Mouse (Mus musculus): Measurements from ENCODE around the gene Tm9sf4. TPM values are rescaled to one million over a fixed set of nuclear protein-coding genes. Genes with fewer than 3 reads are reported as not detected.
A peak's percentile ranks its signal among the peaks of the same experiment; 100 is the strongest.

Tm9sf4 gene
- total RNA-seq, 4 experiments from 2014 or later: 93.5 to 116 (median 103) TPM

DNA sequence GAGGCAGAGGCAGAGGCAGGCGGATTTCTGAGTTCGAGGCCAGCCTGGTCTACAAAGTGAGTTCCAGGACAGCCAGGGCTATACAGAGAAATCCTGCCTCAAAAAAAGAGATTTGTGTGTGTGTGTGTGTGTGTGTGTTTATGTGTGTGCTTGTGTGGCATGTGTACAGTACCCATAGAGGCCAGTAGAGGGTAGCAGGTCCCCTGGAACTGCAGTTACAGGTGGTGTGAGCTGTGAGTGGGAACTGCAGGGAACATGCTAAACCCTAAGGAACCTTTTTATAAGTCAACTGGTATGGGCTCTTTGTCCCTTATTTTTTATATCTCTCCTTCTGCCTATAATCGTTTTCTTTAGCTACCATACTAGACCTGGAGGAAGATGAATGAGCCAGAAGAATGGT, 3.8 kb upstream of the Tm9sf4 start:
- DNase-seq (ENCODE audit: low spot score in 2 of 2): no peak

DNA sequence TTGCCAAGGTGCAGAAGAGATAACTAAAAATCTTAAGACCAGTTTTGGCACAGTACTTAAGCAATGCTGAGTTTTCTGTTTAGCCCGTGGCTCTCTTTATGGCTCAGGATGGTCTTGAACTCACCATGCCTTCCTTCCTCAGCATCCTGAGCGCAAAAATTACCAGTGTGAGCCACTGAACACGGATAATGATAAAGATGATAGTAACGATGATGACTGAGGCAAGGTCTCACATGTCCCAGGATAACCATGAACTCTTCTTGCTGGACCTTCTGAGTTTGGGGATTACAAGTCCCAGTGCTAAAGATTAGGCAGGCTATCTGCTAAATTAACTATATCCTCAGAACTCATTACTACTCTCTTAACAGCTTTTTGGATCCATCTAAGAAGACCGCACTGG, 970 bp upstream of the Tm9sf4 start:
- no peak for DNase-seq (ENCODE audit: low spot score in 2 of 2)

GRCm38 (mm10) chr2:153161684-153162080, 579 bp downstream of the Tm9sf4 start:
- no peak for DNase-seq (ENCODE audit: low spot score in 2 of 2)

GRCm38 (mm10) chr2:153167136-153167535, 6.0 kb downstream of the Tm9sf4 start:
- no peak for DNase-seq (ENCODE audit: low spot score in 2 of 2)

GRCm38 (mm10) chr2:153168134-153168820, 7.2 kb downstream of the Tm9sf4 start:
- no peak for DNase-seq (ENCODE audit: low spot score in 2 of 2)

GRCm38 (mm10) chr2:153170490-153171224, 9.6 kb downstream of the Tm9sf4 start:
- no peak for DNase-seq (ENCODE audit: low spot score in 2 of 2)

DNA sequence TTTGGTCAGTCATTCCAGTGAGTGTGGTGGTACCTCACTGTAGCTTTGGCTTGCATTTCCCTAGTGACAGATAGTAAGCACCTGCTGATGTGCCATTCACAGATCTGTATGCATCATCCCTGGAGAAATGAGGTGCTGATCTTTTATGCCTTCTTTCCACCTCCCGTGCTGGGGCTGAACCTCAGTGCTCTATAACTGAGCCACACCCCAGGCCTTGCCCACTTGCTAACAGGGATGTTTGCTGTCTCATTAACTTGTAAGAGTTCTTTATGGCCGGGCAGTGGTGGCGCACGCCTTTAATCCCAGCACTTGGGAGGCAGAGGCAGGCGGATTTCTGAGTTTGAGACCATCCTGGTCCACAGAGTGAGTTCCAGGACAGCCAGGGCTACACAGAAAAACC, 10.9 kb downstream of the Tm9sf4 start:
- no peak for DNase-seq (ENCODE audit: low spot score in 2 of 2)

DNA sequence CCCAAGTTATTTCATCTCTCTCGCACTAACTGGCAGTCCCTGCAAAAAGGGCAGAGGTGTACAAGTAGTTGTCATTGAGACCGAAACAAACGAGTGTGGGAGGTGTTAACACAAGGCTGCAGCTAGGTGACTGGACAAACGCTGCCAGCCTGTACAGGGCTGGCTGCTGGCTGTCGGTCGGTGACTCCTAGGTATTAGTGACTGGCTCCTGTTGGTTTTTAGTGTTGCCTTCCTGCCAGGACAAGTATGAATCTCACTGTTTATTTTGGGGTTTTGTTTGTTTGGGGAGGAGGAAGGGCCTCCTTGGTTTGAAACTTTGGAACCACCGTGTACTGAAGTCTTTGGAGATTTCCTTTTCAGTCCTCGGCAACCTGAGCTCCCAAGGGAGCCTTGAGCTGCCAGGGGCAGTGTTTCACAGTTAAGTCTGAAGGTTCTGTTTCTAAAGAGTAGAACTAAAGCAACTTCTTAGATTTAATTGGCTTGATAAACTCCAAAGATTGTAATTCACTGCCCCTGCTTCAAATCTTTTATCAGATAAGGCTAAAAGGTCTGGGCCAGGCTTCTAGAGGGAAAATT, 15.0 kb downstream of the Tm9sf4 start:
- no peak for DNase-seq (ENCODE audit: low spot score in 2 of 2)

- no peak for DNase-seq (ENCODE audit: low spot score in 2 of 2)
Measured at GRCm38 (mm10) chr2:153177188-153177587, 16.1 kb downstream of the Tm9sf4 start.

GRCm38 (mm10) chr2:153179126-153179860, 18.2 kb downstream of the Tm9sf4 start:
- no peak for DNase-seq (ENCODE audit: low spot score in 2 of 2)

GRCm38 (mm10) chr2:153179961-153180360, 18.9 kb downstream of the Tm9sf4 start:
- DNase-seq (ENCODE audit: low spot score in 2 of 2): no peak

DNA sequence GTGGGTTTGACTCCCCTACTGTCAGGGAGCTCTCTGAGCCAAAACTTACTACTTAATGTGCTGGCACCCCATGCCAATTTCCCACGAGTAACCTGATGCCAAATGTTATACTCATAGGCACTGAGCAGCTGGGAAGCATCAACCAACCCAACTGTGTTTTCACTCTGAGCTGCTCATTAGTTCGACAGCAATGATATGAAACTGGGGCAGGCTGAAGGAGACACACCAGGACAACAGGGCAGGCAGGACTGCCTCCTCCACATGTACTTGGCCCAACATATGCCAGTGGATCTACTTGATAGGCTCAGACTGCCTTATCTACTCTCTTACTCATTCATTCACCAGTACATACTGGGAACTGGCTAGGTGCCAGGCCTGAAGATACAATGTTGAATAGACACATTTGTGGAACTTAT, 25.1 kb downstream of the Tm9sf4 start:
- peak; percentile 74 to 86 for DNase-seq (ENCODE audit: low spot score in 2 of 2)

DNA sequence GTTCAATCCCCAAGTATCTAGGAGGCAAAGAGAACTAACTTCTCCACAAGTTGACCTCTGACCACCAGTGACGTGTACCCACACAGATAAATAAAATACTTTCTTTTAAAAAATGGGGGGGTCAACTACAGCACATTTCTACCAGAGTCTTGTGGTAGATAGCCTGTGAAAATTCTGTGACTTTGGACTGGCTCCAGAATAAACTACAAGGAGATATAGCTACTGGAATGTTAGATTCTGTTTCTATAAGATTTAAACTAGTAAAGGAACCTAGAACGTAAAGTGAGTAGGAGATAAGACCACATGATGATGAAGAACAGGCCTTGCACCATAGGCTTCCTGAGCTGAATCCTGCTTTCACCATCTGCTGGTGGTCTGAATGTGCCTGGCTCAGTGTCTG, 26.7 kb downstream of the Tm9sf4 start:
- no peak for DNase-seq (ENCODE audit: low spot score in 2 of 2)

DNA sequence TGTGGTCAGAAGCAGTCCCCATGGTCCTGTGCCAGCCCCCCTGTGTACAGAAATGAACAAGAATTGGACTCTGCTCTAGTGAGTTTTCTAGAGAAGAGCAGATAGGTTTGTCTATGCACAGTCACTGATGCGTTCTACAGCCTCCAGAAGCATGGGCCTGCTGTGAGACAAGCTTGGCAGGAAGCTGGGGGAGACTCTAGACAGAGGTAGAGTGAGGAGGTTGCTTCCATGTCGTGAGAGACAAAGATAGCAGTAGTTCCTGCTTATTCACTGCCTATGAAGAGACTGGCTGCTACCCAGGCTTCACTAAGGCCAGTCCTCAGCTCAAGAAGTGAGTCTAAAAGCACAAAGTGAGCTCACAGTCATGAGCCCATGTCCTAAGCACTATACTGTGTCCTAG, 30.1 kb downstream of the Tm9sf4 start:
- no peak for DNase-seq (ENCODE audit: low spot score in 2 of 2)

DNA sequence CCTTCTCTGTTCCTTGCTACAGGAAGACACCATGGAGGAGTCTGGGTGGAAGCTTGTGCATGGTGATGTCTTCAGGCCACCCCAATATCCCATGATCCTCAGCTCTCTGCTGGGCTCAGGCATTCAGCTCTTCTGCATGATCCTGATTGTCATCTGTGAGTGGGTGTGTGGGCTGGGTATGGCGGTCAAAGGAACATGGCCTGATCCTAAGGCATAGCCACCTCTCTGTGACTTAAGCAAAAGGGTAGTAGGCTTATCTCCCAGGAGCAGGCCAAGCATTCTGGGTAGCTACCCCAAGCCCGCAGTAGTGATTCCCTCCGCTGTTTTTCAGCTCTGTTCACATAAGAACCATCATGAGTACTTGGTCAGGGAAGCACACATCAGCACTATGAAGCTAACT, 33.2 kb downstream of the Tm9sf4 start:
- DNase-seq (ENCODE audit: low spot score in 2 of 2): no peak

GRCm38 (mm10) chr2:153198485-153198884, 37.4 kb downstream of the Tm9sf4 start:
- no peak for DNase-seq (ENCODE audit: low spot score in 2 of 2)

GRCm38 (mm10) chr2:153199114-153199513, 38.0 kb downstream of the Tm9sf4 start:
- DNase-seq (ENCODE audit: low spot score in 2 of 2): no peak

DNA sequence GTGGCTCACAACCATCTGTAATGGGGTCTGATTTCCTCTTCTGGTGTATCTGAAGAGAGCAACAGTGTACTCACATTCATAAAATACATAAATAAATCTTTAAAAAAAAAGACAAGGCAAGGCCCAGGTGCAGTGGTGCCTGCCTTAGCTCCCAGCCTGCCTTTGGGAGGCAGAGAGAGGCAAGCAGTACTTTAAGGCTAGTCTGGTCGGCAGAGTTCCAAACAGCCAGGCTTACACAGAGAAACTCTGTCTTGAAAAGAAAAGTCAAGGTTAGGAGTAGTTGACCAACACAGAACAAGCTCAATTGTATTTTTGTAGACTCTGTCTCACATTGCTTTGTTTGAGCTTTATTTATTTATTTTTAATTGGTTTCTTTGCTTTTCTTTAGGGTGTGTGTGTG, 41.7 kb downstream of the Tm9sf4 start:
- no peak for DNase-seq (ENCODE audit: low spot score in 2 of 2)

DNA sequence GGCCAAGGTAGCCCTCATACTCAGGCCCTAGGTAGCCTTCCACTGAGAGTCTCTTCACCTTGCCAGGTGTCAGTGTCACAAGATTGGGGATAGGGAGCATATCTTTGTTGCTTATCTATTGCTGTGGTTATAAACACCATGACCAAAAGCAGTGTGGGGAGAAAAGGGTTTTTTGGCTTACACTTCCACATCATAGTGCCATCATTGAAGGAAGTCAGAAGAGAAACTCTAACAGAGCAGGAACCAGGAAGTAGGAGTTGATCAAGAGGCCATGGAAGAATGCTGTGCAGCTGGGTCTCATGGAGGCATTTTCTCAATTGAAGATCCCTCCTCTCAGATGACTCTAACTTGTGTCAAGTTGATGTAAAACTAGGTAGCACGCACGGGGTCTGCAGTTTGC, 47.0 kb downstream of the Tm9sf4 start:
- DNase-seq (ENCODE audit: low spot score in 2 of 2): no peak

GRCm38 (mm10) chr2:153209286-153209685, 48.2 kb downstream of the Tm9sf4 start:
- DNase-seq (ENCODE audit: low spot score in 2 of 2): no peak

DNA sequence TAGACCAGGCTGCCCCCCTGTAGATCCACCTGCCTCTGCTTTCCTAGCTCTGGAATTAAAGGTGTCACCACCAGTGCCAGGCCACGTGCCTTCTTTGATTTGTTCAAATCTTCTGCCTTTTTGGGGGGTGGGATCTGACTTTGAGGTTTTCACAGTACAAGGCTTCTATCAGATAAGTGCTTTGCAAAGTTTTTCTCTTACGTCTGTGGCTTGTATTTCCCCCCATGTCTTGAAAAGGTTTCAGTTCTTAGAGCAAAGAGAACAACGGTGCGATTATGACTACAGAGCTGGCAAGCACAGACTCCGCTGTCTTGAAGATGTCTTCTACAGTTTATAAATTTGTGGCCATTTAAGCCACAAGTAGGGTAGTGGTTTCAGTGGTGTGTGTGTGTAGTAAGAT, 50.3 kb downstream of the Tm9sf4 start:
- DNase-seq (ENCODE audit: low spot score in 2 of 2): no peak

DNA sequence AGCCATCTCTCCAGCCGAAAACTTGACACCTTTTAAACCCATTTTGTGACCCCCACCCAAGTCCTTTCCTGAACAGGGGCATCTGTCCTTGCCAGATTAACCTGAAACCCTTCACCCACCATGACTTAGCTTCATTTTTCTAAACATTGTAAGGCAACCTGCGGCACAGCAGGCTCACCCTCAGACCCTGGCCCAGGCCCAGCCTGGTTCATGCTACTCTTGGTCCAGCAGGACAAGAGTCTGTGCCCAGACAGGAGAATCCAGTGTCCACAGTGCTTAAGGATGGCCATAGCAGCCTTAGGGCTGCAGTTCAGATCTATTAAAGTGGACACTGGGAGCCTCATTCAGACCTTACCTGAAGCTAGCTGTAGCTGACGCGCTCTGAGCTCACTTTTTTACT, 52.2 kb downstream of the Tm9sf4 start:
- DNase-seq (ENCODE audit: low spot score in 2 of 2): no peak
